Mouse (Mus musculus) lung, embryonic 15.5 days (tissue): ENCODE data around the gene Gna12. TPM values are rescaled to one million over a fixed set of nuclear protein-coding genes. Genes with fewer than 3 reads are reported as not detected.

Experiments used
- ATAC-seq: fragments of 200-750 bp; cut with Nextera tagmentation; 2 replicates; pipeline ENCODE4 v1.8.0; 2017; ENCODE audit warnings: moderate number of reproducible peaks, borderline replicate concordance; ENCODE audit not compliant: low FRiP score, low TSS enrichment; ENCODE audit errors: extremely low read depth
- H3K27ac ChIP-seq: fragments of 300-500 bp; sonication (generic); 2 replicates; pipeline ENCODE4 v1.5.1; 2015; ENCODE audit warnings: moderate library complexity, mild to moderate bottlenecking, inconsistent platforms
- H3K27me3 ChIP-seq: fragments of 300-500 bp; sonication (generic); 2 replicates; pipeline ENCODE4 v1.6.1; 2015; ENCODE audit warnings: inconsistent platforms
- H3K36me3 ChIP-seq: fragments of 300-500 bp; sonication (generic); 2 replicates; pipeline ENCODE4 v1.6.1; 2015; ENCODE audit warnings: inconsistent platforms
- H3K4me1 ChIP-seq: fragments of 300-500 bp; sonication (generic); 2 replicates; pipeline ENCODE4 v1.6.1; 2015; ENCODE audit warnings: inconsistent platforms
- H3K4me2 ChIP-seq: fragments of 300-500 bp; sonication (generic); 2 replicates; pipeline ENCODE4 v1.6.1; 2015; ENCODE audit warnings: inconsistent platforms, mild to moderate bottlenecking, moderate library complexity
- H3K4me3 ChIP-seq: fragments of 300-500 bp; sonication (generic); 2 replicates; pipeline ENCODE4 v1.5.1; 2015; ENCODE audit warnings: mild to moderate bottlenecking, inconsistent platforms
- H3K9ac ChIP-seq: fragments of 300-500 bp; sonication (generic); 2 replicates; pipeline ENCODE4 v1.6.1; 2015; ENCODE audit warnings: inconsistent platforms
- H3K9me3 ChIP-seq: fragments of 300-500 bp; sonication (generic); 2 replicates; pipeline ENCODE4 v1.6.1; 2016; ENCODE audit warnings: inconsistent platforms
- WGBS: fragments of 180-500 bp; shearing (Covaris S2); methylation state at CpG from one replicate; pipeline ENCODE4 v1.1.7; 2015; 5-methylcytosine and 5-hydroxymethylcytosine counted together
- polyA plus RNA-seq: library from polyadenylated mRNA; unstranded; fragments of >200 nt; fragmentation: Nextera tagmentation; extraction: Ambion mirVana; gene quantifications from 2 replicates; pipeline ENCODE4 v1.2.1, GENCODE M21; 2015

Gna12 gene
- polyA plus RNA-seq, 1 experiment from 2014 or later, result 50.9 TPM

DNA sequence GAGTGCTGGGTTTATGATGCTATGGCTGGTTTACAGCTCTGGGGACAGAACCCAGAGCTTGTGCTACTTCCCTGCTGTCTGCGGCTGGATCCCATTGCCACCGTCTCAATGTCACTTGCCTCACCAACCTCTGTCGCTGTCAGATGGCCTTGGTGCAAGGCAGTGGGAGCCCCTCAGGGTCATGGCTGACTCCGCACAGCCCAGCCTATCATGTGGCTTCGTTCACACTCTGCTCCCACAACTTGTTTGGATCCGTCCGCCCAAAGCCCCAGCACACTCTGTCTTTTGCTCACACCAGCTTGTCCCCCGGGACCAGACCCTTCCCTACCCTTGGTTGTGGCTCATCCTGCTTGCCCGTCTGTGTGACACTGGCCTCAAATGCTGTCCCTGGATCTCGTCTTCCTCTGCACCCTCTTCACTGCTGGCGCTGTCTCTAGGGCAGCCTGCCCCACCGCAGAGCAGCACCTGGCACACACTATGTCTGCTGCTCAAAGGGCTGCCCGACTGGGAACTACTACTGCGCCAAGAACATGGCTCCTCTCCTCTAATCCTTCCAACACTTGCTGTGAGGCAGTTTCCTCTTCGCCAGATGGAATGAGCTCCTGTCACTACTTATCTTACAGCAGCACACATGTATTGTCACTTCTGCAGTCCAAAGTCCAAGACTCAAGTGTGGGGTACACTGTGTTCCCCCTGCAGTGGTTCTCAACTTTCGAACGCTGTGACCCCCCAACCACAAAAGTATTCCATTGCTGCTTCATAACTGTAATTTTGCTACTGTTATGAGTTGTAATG is 103.1 kb downstream of the Gna12 start:
- Histone ChIP-seq H3K4me1 (no peaks in the 10 kb centered on the region), H3K9me3 (no peaks in the 10 kb centered on the region), H3K4me2 (no peak overlapping the region), H3K27ac (no peak overlapping the region), H3K9ac (no peak overlapping the region), H3K4me3 (no peak overlapping the region), H3K36me3 (no peaks in the 10 kb centered on the region), H3K27me3 (no peaks in the 10 kb centered on the region)
- ATAC-seq, result no peak
- WGBS, result 75% methylated on average over 17 of the region's 17 CpGs

DNA sequence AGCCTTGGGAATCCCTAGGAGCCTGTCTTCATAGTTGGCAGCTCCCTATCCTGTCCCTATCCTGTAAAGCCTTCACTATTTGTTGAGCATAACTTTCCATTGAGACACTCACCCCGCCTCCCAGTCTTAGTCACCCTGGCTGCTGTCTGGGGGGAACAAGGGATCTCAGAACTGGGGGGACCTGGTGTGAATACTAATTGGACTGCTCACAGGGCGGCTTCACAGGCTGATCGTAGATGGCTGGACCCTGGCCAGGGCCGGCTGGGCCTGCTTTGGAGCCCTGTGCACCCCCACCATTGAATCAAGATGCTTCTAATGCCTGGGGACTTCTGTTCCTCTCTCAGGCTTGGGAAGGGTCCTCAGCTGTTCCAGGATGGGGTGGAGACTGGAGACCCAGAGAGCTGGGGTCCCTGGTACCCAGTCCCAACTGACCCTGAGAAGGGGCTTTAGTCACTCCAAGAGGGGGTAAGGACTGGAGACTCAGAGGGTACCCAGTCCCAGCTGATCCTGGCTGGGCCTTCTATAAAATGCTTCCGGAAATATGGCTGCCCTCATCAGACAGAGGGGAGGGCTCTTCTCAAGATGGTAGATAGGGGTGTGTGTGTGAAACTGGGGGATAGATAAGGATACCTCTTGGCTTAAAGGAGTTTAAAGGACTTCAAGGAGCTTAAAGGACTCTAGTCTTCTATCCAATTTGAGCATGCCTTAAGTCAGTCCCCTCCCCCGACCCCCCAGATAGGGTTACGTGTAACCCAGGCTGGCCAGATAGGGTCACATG is 104.0 kb downstream of the Gna12 start:
- no peak for ATAC-seq
- WGBS, result 71% methylated on average over 7 of the region's 7 CpGs
- Histone ChIP-seq H3K27me3 (no peaks in the 10 kb centered on the region), H3K4me1 (no peaks in the 10 kb centered on the region), H3K4me3 (no peak overlapping the region), H3K4me2 (no peak overlapping the region), H3K9ac (no peak overlapping the region), H3K9me3 (no peaks in the 10 kb centered on the region), H3K27ac (no peak overlapping the region), H3K36me3 (no peaks in the 10 kb centered on the region)

DNA sequence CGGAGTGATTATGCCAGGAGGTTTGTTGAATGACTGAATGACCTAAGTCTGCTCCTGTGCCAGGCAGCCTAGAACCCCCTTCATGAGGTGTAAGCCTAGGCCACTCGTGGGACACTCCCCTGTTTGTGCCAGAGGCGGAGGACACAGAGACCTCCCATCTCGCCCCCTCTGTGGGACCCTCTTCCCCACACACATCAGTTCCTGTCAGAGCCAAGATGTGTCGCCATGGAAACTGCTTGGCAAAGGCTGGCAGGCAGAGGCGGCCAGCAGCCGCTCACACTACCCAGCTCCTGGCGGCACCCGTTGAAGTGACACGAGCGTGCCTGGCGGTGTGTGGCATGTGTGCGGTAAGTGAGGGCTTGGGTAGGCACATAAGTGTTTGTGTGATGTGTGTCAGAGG is 106.4 kb downstream of the Gna12 start, which contains the start of gene Amz1:
Gene Amz1 (plus strand): TSS at position 306 of the 400 bp plus-strand sequence.
- H3K4me2 ChIP-seq, result no peak within 1 kb of the TSS
- no peaks in the 10 kb centered on the region for H3K27me3 ChIP-seq
- no peaks in the 10 kb centered on the region for H3K4me1 ChIP-seq
- 65% methylated on average over 13 of the region's 13 CpGs for WGBS
- H3K36me3 ChIP-seq, result peaks cover 7% of the 10 kb centered on the region
- ATAC-seq, result no peak; the same call in 1 of the 2 replicates
- H3K27ac ChIP-seq, result no peak within 1 kb of the TSS
- H3K9ac ChIP-seq, result no peak within 1 kb of the TSS
- no peaks in the 10 kb centered on the region for H3K9me3 ChIP-seq
- no peak within 1 kb of the TSS for H3K4me3 ChIP-seq

DNA sequence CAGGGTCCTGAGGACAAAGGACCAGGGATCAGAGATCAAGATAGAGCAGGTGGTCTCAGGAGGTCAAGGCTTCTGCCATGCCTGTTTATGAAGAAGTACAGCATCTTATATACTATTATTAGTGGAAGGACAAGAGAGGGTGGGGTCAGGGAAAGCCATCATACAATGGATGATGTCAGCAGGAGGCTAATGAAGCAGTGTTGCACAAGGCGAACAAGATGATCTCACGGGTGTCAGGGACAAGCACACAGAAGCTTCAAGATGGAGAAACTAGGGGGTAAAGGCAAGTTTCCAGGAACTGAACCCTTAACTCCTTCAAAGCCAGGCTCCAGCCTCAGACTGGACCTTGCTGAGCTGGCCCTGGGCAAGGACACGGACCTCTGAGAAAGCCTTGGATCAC is 108.1 kb downstream of the Gna12 start:
- no peak overlapping the region for H3K27ac ChIP-seq
- H3K9me3 ChIP-seq, result no peaks in the 10 kb centered on the region
- WGBS, result 62% methylated on average over 3 of the region's 3 CpGs
- no peaks in the 10 kb centered on the region for H3K27me3 ChIP-seq
- H3K4me1 ChIP-seq, result no peaks in the 10 kb centered on the region
- H3K9ac ChIP-seq, result no peak overlapping the region
- H3K36me3 ChIP-seq, result peaks cover 21% of the 10 kb centered on the region
- ATAC-seq, result no peak
- no peak overlapping the region for H3K4me2 ChIP-seq
- H3K4me3 ChIP-seq, result no peak overlapping the region

DNA sequence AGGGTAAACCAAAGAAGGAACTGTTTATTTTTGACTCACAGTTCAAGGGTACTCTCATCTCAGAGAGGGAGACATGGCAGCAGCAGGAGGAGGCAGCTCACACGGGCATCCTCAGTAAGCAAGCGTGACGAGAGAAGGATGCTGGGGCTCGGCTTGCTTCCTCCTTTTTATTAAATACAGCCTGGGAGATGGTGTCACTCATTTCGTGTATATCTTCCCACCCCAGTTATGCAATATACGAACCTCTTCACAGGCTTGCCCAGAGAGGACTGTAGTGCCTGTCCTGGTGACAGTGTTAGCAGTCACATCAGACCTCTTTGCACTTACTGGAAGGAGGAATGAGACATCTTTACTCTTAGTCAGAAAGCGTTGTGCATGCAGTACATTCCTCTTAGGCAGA is 109.5 kb downstream of the Gna12 start:
- Histone ChIP-seq H3K36me3 (peaks cover 33% of the 10 kb centered on the region), H3K9me3 (no peaks in the 10 kb centered on the region), H3K9ac (no peak overlapping the region), H3K4me2 (no peak overlapping the region), H3K27ac (no peak overlapping the region), H3K4me3 (no peak overlapping the region), H3K27me3 (no peaks in the 10 kb centered on the region), H3K4me1 (no peaks in the 10 kb centered on the region)
- ATAC-seq, result no peak
- WGBS, result 67% methylated on average over 7 of the region's 7 CpGs

DNA sequence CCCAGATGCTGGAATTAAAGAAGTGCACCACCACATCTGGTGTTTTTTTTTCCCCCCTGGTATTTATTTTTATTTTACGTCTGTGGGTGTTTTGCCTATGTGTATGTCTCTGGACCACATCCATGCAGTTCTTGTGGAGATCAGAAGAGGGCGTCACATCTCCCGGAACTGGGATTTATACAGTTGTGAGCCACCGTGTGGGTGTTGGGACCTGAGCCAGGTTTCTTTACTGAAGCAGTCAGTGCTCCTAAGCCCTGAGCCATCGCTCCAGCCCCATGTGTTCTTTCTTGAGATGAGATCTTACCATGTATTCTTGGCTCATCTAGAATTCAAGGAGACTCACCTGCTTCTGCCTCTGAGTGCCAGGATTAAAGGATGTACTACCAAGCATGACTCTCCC is 119.2 kb downstream of the Gna12 start:
- H3K4me2 ChIP-seq, result no peak overlapping the region
- H3K4me3 ChIP-seq, result no peak overlapping the region
- no peaks in the 10 kb centered on the region for H3K27me3 ChIP-seq
- peaks cover 2% of the 10 kb centered on the region for H3K4me1 ChIP-seq
- no peak for ATAC-seq
- H3K9ac ChIP-seq, result no peak overlapping the region
- no peak overlapping the region for H3K27ac ChIP-seq
- WGBS, result 73% methylated on average over 5 of the region's 5 CpGs
- H3K9me3 ChIP-seq, result no peaks in the 10 kb centered on the region
- peaks cover 74% of the 10 kb centered on the region for H3K36me3 ChIP-seq

DNA sequence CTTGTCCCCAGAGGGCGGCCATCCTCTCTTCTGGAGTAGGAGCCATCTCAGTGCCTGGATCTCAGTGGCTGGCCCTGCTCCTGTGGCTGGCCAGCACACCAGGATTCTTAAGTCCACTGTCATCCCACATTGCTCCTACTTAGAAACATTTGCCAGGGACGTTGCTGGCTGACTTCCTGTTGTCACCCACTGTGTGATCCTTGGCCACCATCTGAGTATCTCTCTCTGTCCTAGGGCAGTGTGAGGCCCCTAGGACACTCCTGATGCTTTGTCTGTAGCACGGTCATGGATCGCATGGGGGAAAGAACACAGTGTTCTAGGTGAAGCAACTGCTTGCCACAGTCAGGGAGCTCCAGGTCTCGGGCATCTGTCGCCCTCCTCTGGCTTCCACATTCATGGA is 119.9 kb downstream of the Gna12 start:
- Histone ChIP-seq H3K36me3 (peaks cover 68% of the 10 kb centered on the region), H3K4me2 (no peak overlapping the region), H3K4me3 (no peak overlapping the region), H3K4me1 (peaks cover 9% of the 10 kb centered on the region), H3K9ac (no peak overlapping the region), H3K27me3 (no peaks in the 10 kb centered on the region), H3K27ac (no peak overlapping the region), H3K9me3 (no peaks in the 10 kb centered on the region)
- ATAC-seq, result no peak
- 91% methylated on average over 6 of the region's 6 CpGs for WGBS

Other genes starting within 250 kb of the Gna12 start
- 22.5 and 27.8 TPM in 2 replicates for gene Lfng, start 223.1 kb downstream of the Gna12 start, polyA plus RNA-seq
- 38.0 and 39.1 TPM in 2 replicates for gene Ttyh3, start 181.4 kb downstream of the Gna12 start, polyA plus RNA-seq
- 21.9 and 22.3 TPM in 2 replicates for gene Iqce, start 128.1 kb downstream of the Gna12 start, polyA plus RNA-seq
- 22.6 and 24.2 TPM in 2 replicates for gene Brat1, start 125.4 kb downstream of the Gna12 start, polyA plus RNA-seq
- 1.2 and 1.3 TPM in 2 replicates for gene Amz1, start 106.3 kb downstream of the Gna12 start, polyA plus RNA-seq
- 0.26 and 0.57 TPM in 2 replicates for gene Card11, start 170.2 kb upstream of the Gna12 start, polyA plus RNA-seq